Mouse (Mus musculus): ENCODE data around the gene Synpr. TPM values are rescaled to one million over a fixed set of nuclear protein-coding genes. Genes with fewer than 3 reads are reported as not detected.

The Synpr gene
- total and polyA plus RNA-seq, 2 experiments from 2014 or later = 62.9 to 68.1 TPM

DNA sequence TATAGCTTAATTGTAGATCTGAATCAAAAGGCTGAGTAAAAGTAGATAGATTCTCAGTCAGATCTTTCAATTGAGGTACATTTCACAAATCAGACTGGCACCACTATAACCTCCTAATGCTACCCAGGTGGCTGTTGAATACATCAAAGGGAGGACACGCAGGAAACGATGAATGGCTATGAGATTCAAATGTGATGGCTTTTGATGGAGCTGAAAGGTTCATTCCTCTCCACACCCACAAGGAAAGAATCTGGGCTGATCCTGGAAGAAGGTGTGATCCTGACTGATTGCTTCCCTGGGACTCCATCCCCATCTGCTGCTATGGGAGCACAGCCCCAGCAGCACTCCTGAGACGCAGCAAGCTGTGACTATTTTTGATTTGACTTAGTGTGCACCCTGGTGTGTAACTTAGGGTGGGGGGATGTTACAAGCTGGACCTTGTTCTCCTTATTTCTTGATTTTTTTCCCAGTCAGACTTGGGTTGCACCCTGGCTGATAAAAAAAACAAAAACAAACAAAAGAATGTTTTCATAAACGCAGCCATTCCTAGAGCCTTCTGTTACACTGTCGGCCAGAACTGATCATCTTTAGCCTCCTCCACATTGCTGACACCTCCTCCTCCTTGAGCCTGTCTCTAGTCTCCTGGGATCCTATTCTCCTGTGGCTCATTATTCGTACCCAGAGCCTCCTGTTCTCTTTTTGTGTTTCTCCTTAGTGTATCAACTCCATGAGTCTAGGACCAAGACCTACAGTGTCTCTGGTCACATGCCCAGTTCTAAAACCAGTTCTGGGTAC, 114.8 kb downstream of the Synpr start:
- H3K27me3 ChIP-seq (ENCODE audit: insufficient read depth, low read length) = no peaks in the 10 kb centered on the region
- TF ChIP-seq CTCF (IDR thresholded peaks at IDR 0.05) = no peak
- no peaks in the 10 kb centered on the region for H3K36me3 ChIP-seq (ENCODE audit: insufficient read depth, low read length)
- H3K4me3 ChIP-seq (ENCODE audit: low read depth, low read length) = no peak overlapping the region
- H3K9me3 ChIP-seq (ENCODE audit: low read length) = no peaks in the 10 kb centered on the region
- no peak for DNase-seq (ENCODE audit: low spot score)
- H3K27ac ChIP-seq (ENCODE audit: low read depth, low read length) = no peak overlapping the region
- ATAC-seq (ENCODE audit: low FRiP score) = no peak
- no peaks in the 10 kb centered on the region for H3K4me1 ChIP-seq (ENCODE audit: insufficient read depth, low read length)
- no peak overlapping the region for H3K9ac ChIP-seq (replicated peaks; ENCODE audit: low read length, poor library complexity, severe bottlenecking)
- 47% methylated on average over 6 of the region's 6 CpGs for WGBS
- no peak overlapping the region for H3K4me2 ChIP-seq (ENCODE audit: low read depth, low read length, poor library complexity, severe bottlenecking)

DNA sequence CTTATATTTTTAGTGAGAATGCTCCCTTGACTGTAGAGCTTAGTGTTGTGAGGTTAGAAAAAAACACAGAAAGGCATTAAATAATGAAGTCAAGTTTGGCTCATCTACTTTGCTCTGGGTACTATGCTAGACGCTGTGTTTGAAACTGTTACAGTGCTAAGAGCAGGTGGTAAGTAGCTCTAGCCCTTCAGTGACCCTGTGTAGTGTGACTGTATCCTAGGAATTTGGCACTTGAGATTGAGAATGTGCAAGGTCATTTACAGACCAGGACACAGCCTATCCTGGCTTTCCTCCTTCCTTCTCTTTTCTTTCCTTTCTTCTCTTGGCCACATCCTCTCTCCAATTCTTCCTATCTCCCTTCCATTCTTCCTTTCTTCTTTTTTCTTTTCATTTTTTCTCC, 127.1 kb downstream of the Synpr start:
- Histone ChIP-seq H3K27me3 (ENCODE audit: insufficient read depth, low read length) (no peaks in the 10 kb centered on the region), H3K27ac (ENCODE audit: low read depth, low read length) (no peak overlapping the region), H3K36me3 (ENCODE audit: insufficient read depth, low read length) (no peaks in the 10 kb centered on the region), H3K4me2 (ENCODE audit: low read depth, low read length, poor library complexity, severe bottlenecking) (no peak overlapping the region), H3K9me3 (ENCODE audit: low read length) (no peaks in the 10 kb centered on the region), H3K4me1 (ENCODE audit: insufficient read depth, low read length) (no peaks in the 10 kb centered on the region), H3K4me3 (ENCODE audit: low read depth, low read length) (no peak overlapping the region), H3K9ac (replicated peaks; ENCODE audit: low read length, poor library complexity, severe bottlenecking) (no peak overlapping the region)
- DNase-seq (ENCODE audit: low spot score) = no peak
- no peak for ATAC-seq (ENCODE audit: low FRiP score)
- 78% methylated on average over 1 of the region's 1 CpGs for WGBS
- no peak for TF ChIP-seq CTCF (IDR thresholded peaks at IDR 0.05)

DNA sequence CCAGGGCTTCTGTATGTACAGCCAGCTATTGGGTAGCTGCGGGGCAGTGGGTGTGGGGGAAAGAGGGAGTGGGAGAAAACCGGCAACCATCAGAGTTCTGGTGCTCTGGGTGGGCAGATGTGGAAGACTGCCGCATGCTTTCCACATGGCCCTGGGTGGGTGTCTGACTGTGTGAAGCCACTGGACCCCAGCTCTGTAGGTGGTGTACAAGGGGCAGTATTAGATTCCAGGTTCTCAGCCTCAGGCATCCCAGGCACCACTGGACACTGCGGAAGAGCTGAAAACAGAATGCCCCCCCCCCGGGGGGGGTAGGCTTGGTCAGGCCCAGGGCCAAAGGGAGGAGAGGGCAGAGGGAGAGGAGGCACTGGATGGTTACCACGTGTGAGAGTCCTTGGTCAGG, 156.1 kb downstream of the Synpr start:
- ATAC-seq (ENCODE audit: low FRiP score) = no peak
- H3K27ac ChIP-seq (ENCODE audit: low read depth, low read length) = no peak overlapping the region
- 88% methylated on average over 6 of the region's 6 CpGs for WGBS

DNA sequence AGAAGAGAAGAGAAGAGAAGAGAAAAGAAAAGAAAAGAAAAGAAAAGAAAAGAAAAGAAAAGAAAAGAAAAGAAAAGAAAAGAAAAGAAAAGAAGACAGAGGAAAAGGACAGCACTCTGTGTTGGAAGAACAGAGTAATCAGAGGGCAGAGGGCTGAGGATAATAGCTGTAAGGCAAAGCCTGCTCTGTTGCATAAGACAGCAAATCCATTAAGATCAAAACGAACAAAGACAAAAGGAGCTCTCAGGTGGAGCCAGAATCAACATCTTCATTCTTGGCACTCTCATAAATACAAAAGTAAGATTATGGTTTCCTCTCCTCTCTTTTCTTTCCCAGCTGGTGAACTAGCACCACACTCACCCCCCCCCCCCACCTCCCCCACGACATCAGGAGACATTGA, 160.3 kb downstream of the Synpr start:
- no peak for TF ChIP-seq CTCF (IDR thresholded peaks at IDR 0.05)
- Histone ChIP-seq H3K9me3 (ENCODE audit: low read length) (no peaks in the 10 kb centered on the region), H3K27me3 (ENCODE audit: insufficient read depth, low read length) (no peaks in the 10 kb centered on the region), H3K27ac (ENCODE audit: low read depth, low read length) (no peak overlapping the region), H3K9ac (replicated peaks; ENCODE audit: low read length, poor library complexity, severe bottlenecking) (no peak overlapping the region), H3K4me1 (ENCODE audit: insufficient read depth, low read length) (no peaks in the 10 kb centered on the region), H3K36me3 (ENCODE audit: insufficient read depth, low read length) (no peaks in the 10 kb centered on the region), H3K4me2 (ENCODE audit: low read depth, low read length, poor library complexity, severe bottlenecking) (no peak overlapping the region), H3K4me3 (ENCODE audit: low read depth, low read length) (no peak overlapping the region)
- WGBS = 10% methylated on average over 2 of the region's 2 CpGs
- ATAC-seq (ENCODE audit: low FRiP score) (no peak), DNase-seq (ENCODE audit: low spot score) (no peak)

More for the DNA sequence above, 156.1 kb downstream of the Synpr start:
- no peaks in the 10 kb centered on the region for H3K27me3 ChIP-seq (ENCODE audit: insufficient read depth, low read length)
- H3K4me2 ChIP-seq (ENCODE audit: low read depth, low read length, poor library complexity, severe bottlenecking) = no peak overlapping the region
- no peaks in the 10 kb centered on the region for H3K9me3 ChIP-seq (ENCODE audit: low read length)
- H3K36me3 ChIP-seq (ENCODE audit: insufficient read depth, low read length) = no peaks in the 10 kb centered on the region
- no peak overlapping the region for H3K4me3 ChIP-seq (ENCODE audit: low read depth, low read length)
- H3K4me1 ChIP-seq (ENCODE audit: insufficient read depth, low read length) = no peaks in the 10 kb centered on the region
- no peak overlapping the region for H3K9ac ChIP-seq (replicated peaks; ENCODE audit: low read length, poor library complexity, severe bottlenecking)
- DNase-seq (ENCODE audit: low spot score) = no peak
- TF ChIP-seq CTCF (IDR thresholded peaks at IDR 0.05) = no peak

DNA sequence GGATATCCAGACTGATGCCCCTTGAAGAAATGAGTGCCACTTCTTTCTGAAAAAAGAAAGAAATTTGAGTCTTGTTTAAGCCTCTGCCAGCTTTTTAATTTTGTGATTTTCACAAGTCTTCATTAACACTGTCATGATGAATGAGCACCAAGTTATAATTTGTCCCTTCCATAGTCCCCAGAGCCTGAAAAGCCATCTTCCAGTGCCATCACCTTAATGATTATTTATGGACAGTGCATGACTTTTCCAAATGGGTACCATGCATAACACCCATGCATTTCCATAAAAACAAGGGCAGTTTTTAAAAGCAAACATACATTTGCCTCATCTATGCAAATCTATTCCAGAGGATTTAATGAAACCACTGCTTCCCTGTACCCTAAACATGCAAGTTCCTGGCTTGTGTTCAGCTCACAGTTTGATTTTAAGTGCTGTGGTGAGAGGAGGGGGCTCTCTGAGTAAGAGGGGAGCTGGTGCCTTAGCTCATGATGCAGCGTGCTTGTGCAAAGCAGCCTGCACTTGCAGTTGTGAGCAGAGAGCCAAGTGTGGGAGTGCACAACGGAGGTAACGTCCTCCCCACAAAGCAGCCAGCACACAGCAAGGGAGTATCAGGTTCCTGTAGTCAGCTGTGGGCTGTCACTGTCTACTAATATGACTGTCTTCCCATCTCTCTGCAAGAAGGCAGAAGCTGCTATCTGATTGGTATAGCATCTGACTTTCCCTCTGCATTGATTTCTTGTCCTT, 169.1 kb downstream of the Synpr start:
- Histone ChIP-seq H3K4me1 (ENCODE audit: insufficient read depth, low read length) (peaks cover 5% of the 10 kb centered on the region; the same call in 1 of the 2 replicates), H3K4me3 (ENCODE audit: low read depth, low read length) (peak overlapping the region; percentile 15; the same call in 1 of the 2 replicates), H3K9me3 (ENCODE audit: low read length) (no peaks in the 10 kb centered on the region), H3K27me3 (ENCODE audit: insufficient read depth, low read length) (no peaks in the 10 kb centered on the region), H3K4me2 (ENCODE audit: low read depth, low read length, poor library complexity, severe bottlenecking) (peak overlapping the region; percentile 22; the same call in 1 of the 2 replicates), H3K9ac (replicated peaks; ENCODE audit: low read length, poor library complexity, severe bottlenecking) (no peak overlapping the region), H3K36me3 (ENCODE audit: insufficient read depth, low read length) (no peaks in the 10 kb centered on the region), H3K27ac (ENCODE audit: low read depth, low read length) (no peak overlapping the region)
- TF ChIP-seq CTCF (IDR thresholded peaks at IDR 0.05) = no peak
- ATAC-seq (ENCODE audit: low FRiP score) (peak; percentile 31; the same call in 1 of the 2 replicates), DNase-seq (ENCODE audit: low spot score) (peak; percentile 39)
- WGBS = 30% methylated on average over 3 of the region's 3 CpGs

DNA sequence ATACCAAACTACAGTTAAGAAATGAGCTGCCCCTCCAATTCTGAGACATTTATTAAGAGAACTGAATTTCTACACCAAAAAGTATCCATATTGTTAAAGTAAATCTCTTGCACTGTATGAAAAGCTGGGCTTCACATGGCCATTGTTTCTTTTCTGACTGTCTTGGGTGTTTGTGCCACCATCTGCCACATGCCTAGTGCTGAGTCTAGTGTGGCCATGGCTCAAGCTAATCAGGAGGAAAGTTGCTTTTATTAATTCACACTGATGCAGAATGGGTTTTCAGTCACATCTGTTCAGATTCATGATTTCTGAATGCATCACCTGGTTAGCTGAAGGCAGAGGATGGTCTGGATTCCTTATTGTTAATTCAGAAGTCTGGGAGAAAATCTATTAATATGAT, 170.4 kb downstream of the Synpr start:
- peaks cover 5% of the 10 kb centered on the region; the same call in 1 of the 2 replicates for H3K4me1 ChIP-seq (ENCODE audit: insufficient read depth, low read length)

More for the DNA sequence above, 170.4 kb downstream of the Synpr start:
- ATAC-seq (ENCODE audit: low FRiP score) (no peak), DNase-seq (ENCODE audit: low spot score) (peak; percentile 23)
- Histone ChIP-seq H3K4me2 (ENCODE audit: low read depth, low read length, poor library complexity, severe bottlenecking) (no peak overlapping the region), H3K9me3 (ENCODE audit: low read length) (no peaks in the 10 kb centered on the region), H3K27me3 (ENCODE audit: insufficient read depth, low read length) (no peaks in the 10 kb centered on the region), H3K4me3 (ENCODE audit: low read depth, low read length) (no peak overlapping the region), H3K9ac (replicated peaks; ENCODE audit: low read length, poor library complexity, severe bottlenecking) (no peak overlapping the region), H3K27ac (ENCODE audit: low read depth, low read length) (no peak overlapping the region), H3K36me3 (ENCODE audit: insufficient read depth, low read length) (no peaks in the 10 kb centered on the region)
- no peak for TF ChIP-seq CTCF (IDR thresholded peaks at IDR 0.05)

Measured in midbrain, postnatal 0 days (tissue).